Mouse (Mus musculus): ENCODE data around the gene Map2k5.

DNA sequence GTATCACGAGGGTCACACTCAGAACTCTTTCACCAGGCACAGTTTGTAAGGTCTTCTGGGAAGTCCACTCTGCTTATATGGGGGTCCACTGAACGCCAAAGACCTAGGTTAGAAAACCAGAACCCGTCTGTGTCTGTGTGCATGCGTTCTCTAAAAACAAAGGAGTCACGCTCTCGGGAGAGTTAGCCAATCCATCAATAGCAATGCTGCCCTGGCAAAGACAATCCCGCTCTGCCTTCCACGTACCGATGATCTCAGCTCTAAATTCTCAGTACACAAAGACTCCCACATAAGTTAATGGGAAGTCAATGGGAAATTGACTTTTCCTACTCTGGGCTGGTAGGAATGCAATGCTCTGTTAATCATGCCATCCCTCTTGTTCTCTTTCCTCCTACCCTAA, 21.4 kb downstream of the Map2k5 start:
- no peak for TF ChIP-seq CTCF (conservative IDR thresholded peaks at IDR 0.05; ENCODE audit: insufficient read depth, insufficient read length, low read depth, low read length)
- TF ChIP-seq POLR2A (IDR thresholded peaks at IDR 0.05; ENCODE audit: low read depth, low read length): no peak
